ENCODE assay signal across 11 mouse cellular contexts in the genomic region with DNA sequence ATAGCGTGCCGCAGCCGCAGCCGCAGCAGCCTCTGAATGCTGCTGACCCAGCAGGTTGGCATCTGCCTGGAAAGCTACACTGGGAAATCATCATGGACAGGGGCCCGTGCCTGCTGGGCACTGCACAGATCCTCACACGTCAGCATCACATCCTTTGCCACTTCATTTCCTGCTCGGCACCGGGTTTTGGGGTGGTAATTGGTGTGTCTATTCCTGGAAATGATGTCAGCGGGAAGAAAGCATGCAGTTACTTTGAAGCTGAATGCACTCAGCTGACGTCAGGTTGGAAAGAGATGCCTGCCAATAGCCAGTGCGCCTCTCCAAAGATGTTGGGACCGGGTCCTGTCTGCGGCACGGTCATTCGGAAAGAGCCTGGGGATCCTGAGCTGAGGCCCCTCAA. TPM values are rescaled to one million over a fixed set of nuclear protein-coding genes. Genes with fewer than 3 reads are reported as not detected.
A peak's percentile ranks its signal among the peaks of the same experiment; 100 is the strongest.
DNase-seq lines count a peak whose midpoint lies in the region; ATAC-seq and TF ChIP-seq lines count a peak whose summit lies in the region.
"Had no signal": no experiment of that assay in that cellular context is flagged by ENCODE, and none has a peak within 500 bp of the region (broad histone marks: within the 10 kb centered on the region; RNA-seq: fewer than 3 reads in every experiment).

No protein-coding gene starts in this region.

- no peak for ATAC-seq in midbrain, embryonic 15.5 days (replicated peaks)

- H3K27me3 ChIP-seq in midbrain, embryonic 15.5 days (replicated peaks) = no peaks in the 10 kb centered on the region

- DNase-seq in gastrocnemius, adult 2 months = peak; percentile 64
- DNase-seq in gastrocnemius, postnatal 4 days (ENCODE audit: low spot score in 2 of 2) = no peak
- peak; percentile 62 for DNase-seq in Muller cell, postnatal 12 days (ENCODE audit: inconsistent ontology term)
- DNase-seq in heart, adult 18-20 months = peak; percentile 80 to 89
- peak; percentile 44 to 52 for DNase-seq in left cerebral cortex, postnatal 36 days (ENCODE audit: low spot score in 2 of 2)
- DNase-seq in urinary bladder, postnatal 36 days (ENCODE audit: low spot score in 2 of 2) = no peak
- no peak for DNase-seq in adipocyte (ENCODE audit: low spot score)
- DNase-seq: thymus, postnatal 25 days had no signal

- TF ChIP-seq CTCF in gastrocnemius, adult 2 months (IDR thresholded peaks at IDR 0.05) = no peak

- H3K36me3 ChIP-seq in midbrain, embryonic 15.5 days (replicated peaks) = no peaks in the 10 kb centered on the region

- 85% methylated on average over 15 of the region's 15 CpGs for WGBS in midbrain, embryonic 15.5 days

- intact Hi-C loops in gastrocnemius, adult 2 months (cut with DNase I) = no loop called here
- intact Hi-C loops in left cerebral cortex, postnatal 36 days (cut with DNase I) = no loop called here

- no peak overlapping the region for H3K9ac ChIP-seq in midbrain, embryonic 15.5 days

- no peaks in the 10 kb centered on the region for H3K9me3 ChIP-seq in midbrain, embryonic 15.5 days

- no peaks in the 10 kb centered on the region for H3K4me1 ChIP-seq in midbrain, embryonic 15.5 days

- H3K4me3 ChIP-seq in gastrocnemius, adult 2 months = peak overlapping the region; percentile 54
- no peak overlapping the region for H3K4me3 ChIP-seq in midbrain, embryonic 15.5 days

- peak overlapping the region; percentile 71 for H3K27ac ChIP-seq in gastrocnemius, adult 2 months
- no peak overlapping the region for H3K27ac ChIP-seq in midbrain, embryonic 15.5 days
- H3K27ac ChIP-seq: kidney, postnatal 0 days had no signal

- H3K4me2 ChIP-seq in midbrain, embryonic 15.5 days = no peak overlapping the region

RNA-seq across cellular contexts. Expression of a gene that starts 2.9 kb away (rescaled TPM):
- not detected for total RNA-seq in gastrocnemius, adult 2 months (2021)
- under 1 TPM; 0.44 to 0.80 TPM for total RNA-seq in gastrocnemius, postnatal 4 days (2021)
- total RNA-seq in heart, adult 18-20 months (2021) = not detected
- under 1 TPM; 0.30 to 0.72 TPM for total RNA-seq in left cerebral cortex, postnatal 36 days (2021)
- 0.29 TPM in 1 of 2 replicates, not detected in the other for polyA plus RNA-seq in midbrain, embryonic 15.5 days (2015; fragmentation: Nextera tagmentation; extraction: Ambion mirVana)
- polyA plus RNA-seq: kidney, postnatal 0 days; neural tube, embryonic 11.5 days had no signal

RNA-seq across cellular contexts. Expression of a gene that starts 14.5 kb away (rescaled TPM):
- total RNA-seq in gastrocnemius, adult 2 months (2021) = 100 to 1,000 TPM; 154 to 155 TPM
- total RNA-seq in gastrocnemius, postnatal 4 days (2021) = 100 to 1,000 TPM; 134 to 152 TPM
- 100 to 1,000 TPM; 105 to 113 TPM for total RNA-seq in heart, adult 18-20 months (2021)
- 100 to 1,000 TPM; 154 to 200 TPM for total RNA-seq in left cerebral cortex, postnatal 36 days (2021)
- 216 and 237 TPM in 2 replicates for polyA plus RNA-seq in midbrain, embryonic 15.5 days (2015; fragmentation: Nextera tagmentation; extraction: Ambion mirVana)

RNA-seq across cellular contexts. Expression of a gene that starts 42.8 kb away (rescaled TPM):
- total RNA-seq in gastrocnemius, adult 2 months (2021) = 1,000 to 10,000 TPM in 1 of 2 experiments, 100 to 1,000 TPM in 1; 776 to 2,566 TPM
- 100 to 1,000 TPM; 652 to 792 TPM for total RNA-seq in gastrocnemius, postnatal 4 days (2021)
- over 10,000 TPM; 22,032 to 23,824 TPM for total RNA-seq in heart, adult 18-20 months (2021)
- total RNA-seq in left cerebral cortex, postnatal 36 days (2021) = 1 to 10 TPM; 1.3 to 1.6 TPM
- 0.71 and 6.6 TPM in 2 replicates for polyA plus RNA-seq in midbrain, embryonic 15.5 days (2015; fragmentation: Nextera tagmentation; extraction: Ambion mirVana)

Comparison
In these comparisons a context has a peak if more than half of its experiments do, and no peak if none do; other contexts are left out.
1. DNase-seq: peak in gastrocnemius, adult 2 months (single experiment), Muller cell, postnatal 12 days (single experiment), heart, adult 18-20 months (2 of 2) and left cerebral cortex, postnatal 36 days (2 of 2); none in gastrocnemius, postnatal 4 days (0 of 2), urinary bladder, postnatal 36 days (0 of 2) and adipocyte (single experiment).
2. RNA of a gene that starts 42.8 kb away (total RNA-seq): 22,032 to 23,824 TPM in heart, adult 18-20 months, 776 to 2,566 TPM in gastrocnemius, adult 2 months and 652 to 792 TPM in gastrocnemius, postnatal 4 days; 1.3 to 1.6 TPM in left cerebral cortex, postnatal 36 days; every median in the first group is over 100 times any median in the second.